Mouse (Mus musculus) G1E-ER4 (cell line): Measurements from ENCODE around the gene Magi2. TPM values are rescaled to one million over a fixed set of nuclear protein-coding genes. Genes with fewer than 3 reads are reported as not detected.

Experiments
- GATA1 ChIP-seq: IDR thresholded peaks from one replicate; pipeline ENCODE4 v1.8.0; 2012; ENCODE audit warnings: low read length, inconsistent platforms
- polyA plus RNA-seq: library from polyadenylated mRNA; stranded (reverse); fragments of >175 nt; gene quantifications from 2 replicates; pipeline ENCODE4 v1.2.3, GENCODE M21; 2012

The Magi2 gene
- polyA plus RNA-seq, 1 experiment, result 0.94 TPM

GRCm38 (mm10) chr5:20201348-20201747, 974.5 kb downstream of the Magi2 start:
- no peak for TF ChIP-seq GATA1

- TF ChIP-seq GATA1, result no peak
Observed at GRCm38 (mm10) chr5:20208110-20208509, 981.3 kb downstream of the Magi2 start.

DNA sequence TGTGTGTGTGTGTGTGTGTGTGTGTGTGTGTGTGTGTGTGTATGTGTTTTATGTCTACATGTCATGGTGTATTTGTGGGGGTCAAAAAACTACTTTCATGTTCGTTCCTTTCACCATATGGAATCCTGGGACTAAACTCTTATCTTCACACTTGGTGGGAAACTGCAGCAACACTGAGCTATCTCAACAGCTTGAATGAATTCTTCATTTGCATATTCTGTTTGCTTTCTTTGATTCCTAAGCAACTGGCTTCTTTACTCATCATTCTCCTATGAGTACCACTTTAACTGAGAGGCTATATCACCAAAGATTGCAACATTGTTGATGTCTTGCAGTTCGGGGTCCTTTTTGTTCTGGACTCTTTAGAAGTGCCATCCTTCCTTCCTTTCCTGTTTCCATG, 986.5 kb downstream of the Magi2 start:
- no peak for TF ChIP-seq GATA1

DNA sequence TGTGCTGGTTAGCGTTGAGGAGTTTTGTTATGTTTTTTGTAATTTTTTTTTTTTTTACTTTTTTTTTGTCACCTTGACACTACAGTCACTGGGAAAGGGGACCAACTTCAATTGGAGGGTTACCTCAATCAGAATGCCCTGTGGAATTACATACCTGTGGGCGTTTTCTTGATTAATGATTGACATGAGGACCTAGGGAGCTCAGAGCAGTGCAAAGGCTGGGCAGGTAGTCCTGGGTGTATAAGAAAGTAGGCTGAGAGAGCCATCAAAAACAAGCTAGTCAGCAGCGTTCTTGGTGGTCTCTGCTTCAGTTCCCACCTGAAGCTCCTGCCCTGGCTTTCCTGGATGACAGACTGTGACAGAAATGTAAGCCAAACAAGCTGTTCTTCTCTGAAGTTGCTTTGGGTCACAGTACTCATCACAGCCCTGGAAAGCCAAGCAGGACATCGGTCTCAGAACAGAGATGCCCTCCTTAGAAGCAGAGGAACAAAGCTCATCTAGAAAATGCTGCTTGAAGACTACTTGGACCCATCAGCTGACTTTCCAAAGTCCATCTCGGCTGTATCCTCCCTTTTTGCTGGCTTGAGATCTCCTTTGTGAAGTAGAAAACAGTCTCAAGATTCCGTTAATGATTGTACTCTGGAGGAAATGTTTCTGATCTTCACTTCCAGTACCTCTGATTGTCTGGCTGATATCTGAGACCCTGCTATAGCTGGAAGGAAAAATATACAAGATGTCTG, 999.8 kb downstream of the Magi2 start:
- TF ChIP-seq GATA1, result no peak

DNA sequence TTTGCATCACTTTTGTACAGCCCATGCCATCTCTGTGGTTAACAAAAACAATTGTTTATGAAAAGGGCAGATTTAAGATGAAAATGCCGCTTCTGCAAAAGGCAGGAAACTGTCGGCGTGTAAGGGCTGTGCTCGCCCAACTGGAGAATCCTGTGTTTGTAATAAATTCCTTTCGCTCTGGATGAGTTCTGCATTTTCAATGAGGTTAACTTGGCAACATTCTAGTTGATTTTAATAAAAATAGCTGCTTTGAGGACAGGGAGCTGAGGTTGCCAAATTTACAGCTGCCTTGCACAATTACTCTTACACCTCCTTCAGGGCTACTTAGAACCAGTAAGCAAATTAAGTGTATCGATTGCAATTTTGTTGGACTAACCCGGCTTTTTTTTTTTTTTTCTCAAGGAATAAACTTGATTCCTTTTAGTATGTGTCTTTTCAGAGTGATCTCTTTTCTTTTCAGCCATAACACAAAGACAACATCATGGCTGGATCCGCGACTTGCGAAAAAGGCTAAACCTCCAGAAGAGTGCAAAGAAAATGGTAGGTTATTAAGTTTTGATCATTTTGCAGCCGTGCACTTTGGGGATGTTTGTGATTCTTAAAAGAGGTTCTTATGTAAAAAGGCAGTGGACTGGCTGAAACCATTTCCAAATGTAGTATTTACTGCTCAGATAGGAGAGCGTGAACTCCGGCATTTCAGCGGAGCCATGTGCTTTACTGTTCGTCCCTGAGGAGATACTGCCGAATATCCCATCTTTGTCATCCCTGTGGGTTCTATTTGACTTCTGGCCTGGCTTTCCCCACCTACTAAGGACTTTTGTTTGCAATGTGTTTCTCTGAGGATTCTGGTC, 1001.3 kb downstream of the Magi2 start:
- TF ChIP-seq GATA1, result no peak

DNA sequence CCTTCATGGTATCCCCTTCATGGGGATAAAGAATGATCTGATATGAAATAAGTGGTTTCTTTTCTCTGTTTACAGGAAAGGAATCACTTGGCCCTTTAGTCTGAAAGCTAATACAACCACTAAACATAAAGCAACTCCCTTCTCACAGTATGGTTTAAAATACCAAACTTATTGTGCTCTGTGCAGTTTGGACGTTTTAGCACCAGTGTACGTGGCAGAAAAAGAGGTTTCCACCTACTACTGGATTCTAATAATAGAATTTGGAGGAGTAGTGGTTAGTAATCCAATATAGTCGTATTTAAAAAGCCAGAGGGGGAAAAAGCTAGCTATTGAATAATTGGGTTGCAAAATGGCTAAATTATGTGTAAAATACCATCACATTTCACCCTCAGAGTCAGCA, 1005.1 kb downstream of the Magi2 start:
- no peak for TF ChIP-seq GATA1

DNA sequence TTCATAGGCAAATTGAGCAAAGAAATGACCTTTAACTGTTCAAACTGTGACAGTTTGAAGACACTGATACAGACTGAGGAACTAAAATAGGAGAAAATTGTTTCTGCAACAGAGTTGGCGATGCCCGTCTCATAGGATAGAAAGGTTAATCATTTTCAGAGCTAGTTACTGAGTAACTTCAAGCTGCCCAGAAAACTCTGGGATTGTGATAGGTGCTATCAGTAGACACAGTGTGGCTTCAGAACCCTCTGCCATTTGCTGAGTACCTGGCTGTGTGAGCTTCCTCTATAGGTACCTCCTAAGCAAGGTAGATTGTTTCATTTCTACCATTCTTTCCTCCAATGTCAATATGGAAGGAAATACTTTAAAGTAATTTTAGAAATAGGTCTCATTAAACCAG, 1014.7 kb downstream of the Magi2 start:
- no peak for TF ChIP-seq GATA1

DNA sequence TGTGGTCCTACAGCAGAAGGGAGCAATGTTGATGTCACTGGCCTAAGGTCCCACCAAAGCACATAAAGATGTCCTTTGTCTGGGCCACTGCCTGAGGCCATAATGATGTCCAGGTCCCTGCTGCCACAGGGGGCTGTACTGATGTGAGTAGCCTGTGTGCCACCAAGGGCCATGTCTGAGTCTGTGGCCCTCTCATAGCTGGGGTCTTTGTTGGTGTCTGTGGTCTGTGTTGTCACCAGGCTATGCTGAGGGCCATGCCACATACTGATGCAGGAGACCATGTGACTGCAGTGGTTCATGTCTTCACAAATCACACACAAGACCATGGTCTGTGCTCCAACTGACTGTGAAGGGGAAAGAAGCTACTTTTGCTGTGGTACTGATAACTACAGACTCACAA, 1015.7 kb downstream of the Magi2 start:
- TF ChIP-seq GATA1, result no peak

GRCm38 (mm10) chr5:20249382-20249781, 1022.5 kb downstream of the Magi2 start:
- no peak for TF ChIP-seq GATA1

GRCm38 (mm10) chr5:20251541-20251940, 1024.7 kb downstream of the Magi2 start:
- TF ChIP-seq GATA1, result no peak

- TF ChIP-seq GATA1, result no peak
Observed at GRCm38 (mm10) chr5:20256150-20256868, 1029.5 kb downstream of the Magi2 start.

DNA sequence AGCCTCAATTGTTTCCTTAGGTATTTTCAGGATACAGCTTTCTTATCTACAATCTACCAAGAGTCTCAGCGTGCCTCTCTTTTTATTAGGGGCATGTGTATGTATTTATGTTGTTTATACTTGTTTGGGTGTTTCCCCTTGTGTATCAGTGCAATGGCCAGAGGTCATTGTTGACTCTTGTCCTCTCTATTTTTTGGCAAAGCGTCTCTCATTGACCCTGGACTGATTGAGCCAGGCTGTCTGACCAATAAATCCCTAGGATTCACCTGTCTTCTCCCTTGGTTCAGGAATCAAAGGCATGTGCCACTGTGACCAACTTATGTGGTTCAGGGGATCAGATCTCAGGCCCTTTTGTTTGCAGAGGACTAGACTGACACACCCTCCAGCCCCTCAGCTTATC, 1030.1 kb downstream of the Magi2 start:
- TF ChIP-seq GATA1, result no peak

- no peak for TF ChIP-seq GATA1
Observed at GRCm38 (mm10) chr5:20257419-20257818, 1030.6 kb downstream of the Magi2 start.

- TF ChIP-seq GATA1, result no peak
Observed at GRCm38 (mm10) chr5:20259719-20260118, 1032.9 kb downstream of the Magi2 start.

- no peak for TF ChIP-seq GATA1
Observed at GRCm38 (mm10) chr5:20275632-20276031, 1048.8 kb downstream of the Magi2 start.
